Mouse (Mus musculus) right cerebral cortex, postnatal 36 days (tissue): ENCODE measurements around the gene Myh3.

Experiments
- DNase-seq, 2 experiments: peaks; one replicate each; pipeline ENCODE4 v3.0.0; 2022; ENCODE audit warnings: low spot score in 2 of 2, mixed read lengths in 1 of 2

The Myh3 gene

GRCm38 (mm10) chr11:67104714-67105113 lies 26.6 kb downstream of the Myh3 start:
- no peak for DNase-seq

GRCm38 (mm10) chr11:67105689-67106088 lies 27.6 kb downstream of the Myh3 start:
- DNase-seq = no peak

DNA sequence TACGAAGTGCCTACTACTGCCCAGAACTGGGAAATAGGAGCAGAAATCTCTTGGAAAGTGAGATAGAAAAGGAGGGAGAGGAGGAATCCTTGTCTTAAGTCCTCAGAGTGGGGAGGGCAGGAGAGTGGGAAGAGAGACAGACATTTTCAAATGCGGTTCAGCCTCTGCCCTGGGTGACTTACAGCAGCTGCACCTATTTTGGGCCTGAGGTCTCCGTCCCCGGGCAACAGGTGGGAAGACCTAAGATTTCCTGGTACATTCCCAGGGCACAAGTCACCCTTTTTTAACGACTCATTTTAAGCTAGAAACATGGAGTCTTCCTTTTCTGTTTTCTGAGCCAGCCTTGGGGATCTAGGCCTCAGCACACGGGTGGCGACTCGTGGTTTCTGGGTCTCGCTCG lies 28.9 kb downstream of the Myh3 start:
- no peak for DNase-seq

DNA sequence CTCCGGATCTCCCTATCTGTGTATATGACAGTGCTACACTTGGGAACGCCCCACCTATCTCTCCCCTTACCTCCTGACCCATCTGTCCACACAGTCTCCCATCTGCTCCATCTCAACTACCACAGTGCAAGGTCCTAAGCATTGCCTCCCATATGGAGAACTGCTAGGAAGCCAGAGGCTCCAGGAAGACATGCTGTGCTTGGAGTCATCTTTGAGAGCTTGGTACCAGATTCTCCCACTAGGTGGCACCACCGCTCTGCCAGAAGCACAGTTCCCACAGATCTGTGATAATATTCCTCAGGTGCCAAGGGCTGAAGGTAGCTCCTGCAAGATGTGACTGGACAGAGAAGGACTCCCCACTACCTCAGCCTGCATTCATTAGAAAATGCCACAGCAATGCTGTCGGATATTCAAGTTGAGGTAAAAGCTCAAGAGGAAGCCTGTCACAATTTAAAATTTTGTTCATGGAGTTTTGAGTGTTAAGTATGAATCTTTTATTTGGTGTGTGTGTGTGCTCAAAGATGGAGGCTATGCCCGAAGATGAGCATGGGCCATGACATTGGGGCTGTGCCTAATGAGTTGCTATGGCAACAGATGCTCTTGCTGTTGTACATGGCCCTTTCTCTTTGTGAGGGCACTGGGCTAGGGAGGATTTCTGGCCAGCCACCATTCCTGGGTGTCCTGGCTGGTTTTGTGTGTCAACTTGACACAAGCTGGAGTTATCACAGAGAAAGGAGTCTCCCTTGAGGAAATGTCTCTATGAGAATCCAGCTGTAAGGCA lies 32.3 kb downstream of the Myh3 start:
- DNase-seq = peak; percentile 66 to 80

- peak in 1 of 2 experiments; percentile 49 for DNase-seq
Observed at GRCm38 (mm10) chr11:67112019-67112850, 34.1 kb downstream of the Myh3 start.

GRCm38 (mm10) chr11:67112851-67113202 lies 34.7 kb downstream of the Myh3 start:
- peak in 1 of 2 experiments; percentile 41 for DNase-seq

GRCm38 (mm10) chr11:67113381-67113780 lies 35.3 kb downstream of the Myh3 start:
- no peak for DNase-seq

DNA sequence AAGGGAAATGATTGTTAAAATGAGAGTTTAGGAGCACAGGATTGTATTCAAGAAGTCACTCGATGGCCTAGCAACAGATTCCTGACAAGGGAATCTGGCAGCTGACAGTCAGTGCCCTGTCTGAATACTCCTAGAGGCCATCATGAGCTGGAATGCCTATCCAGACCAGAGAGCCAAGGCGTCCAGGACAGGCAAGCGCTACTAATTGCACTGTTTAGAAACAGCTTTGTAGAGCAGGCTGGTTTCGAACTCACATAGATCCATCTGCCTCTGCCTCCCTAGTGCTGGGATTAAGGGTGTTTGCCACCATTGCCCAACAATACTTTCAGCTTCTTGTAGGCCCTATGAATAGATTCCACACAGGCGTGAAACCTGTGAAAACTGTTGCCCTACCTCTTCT lies 36.2 kb downstream of the Myh3 start:
- no peak for DNase-seq

- no peak for DNase-seq
Observed at GRCm38 (mm10) chr11:67114901-67115300, 36.8 kb downstream of the Myh3 start.

DNA sequence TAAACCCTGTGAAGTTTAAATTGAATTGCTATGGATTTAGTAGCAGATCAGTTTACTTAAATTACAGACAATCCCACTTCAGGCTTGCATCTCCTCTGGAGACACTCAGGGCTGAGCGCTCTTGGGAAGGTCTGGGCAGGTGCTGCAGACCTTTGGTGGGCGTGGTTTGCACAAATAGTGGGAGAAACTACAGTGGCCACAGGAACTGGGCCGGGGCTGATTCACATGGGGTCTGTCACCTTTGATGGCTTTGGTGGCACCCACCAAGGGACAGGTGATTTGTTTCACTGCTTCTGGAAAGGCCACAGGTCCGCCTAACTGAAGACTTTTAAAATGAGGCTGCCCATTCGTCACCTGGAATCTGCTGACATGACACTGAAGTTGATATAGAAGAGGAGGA lies 38.6 kb downstream of the Myh3 start:
- DNase-seq = no peak

DNA sequence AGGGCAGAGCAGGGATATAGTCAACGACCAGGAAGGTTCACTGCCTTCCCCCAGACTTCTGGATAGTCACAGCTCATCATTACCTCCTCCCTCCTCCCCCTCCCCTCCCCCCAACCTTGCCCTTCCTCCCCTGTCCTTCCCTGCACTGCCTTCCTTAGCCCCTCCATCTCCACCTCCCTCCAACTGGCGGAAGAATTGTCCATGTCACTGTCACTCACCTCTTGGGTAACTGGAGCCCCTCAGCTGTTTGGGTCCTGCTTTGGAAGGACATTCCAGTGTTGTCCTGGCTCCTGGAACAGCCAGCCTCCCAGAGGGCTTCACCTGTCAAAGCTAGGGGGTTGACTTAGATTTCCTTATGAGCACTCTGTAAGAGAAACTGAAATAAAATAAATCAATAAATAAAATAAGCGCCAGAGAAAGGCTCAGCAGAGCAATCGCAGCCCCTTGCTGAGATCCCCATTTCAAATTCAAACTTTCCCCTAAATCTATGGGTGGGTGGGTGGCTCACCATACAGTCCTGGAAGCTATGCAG lies 41.5 kb downstream of the Myh3 start:
- no peak for DNase-seq

- DNase-seq = no peak
Observed at GRCm38 (mm10) chr11:67120697-67121294, 42.7 kb downstream of the Myh3 start.

GRCm38 (mm10) chr11:67124943-67125342 lies 46.8 kb downstream of the Myh3 start:
- DNase-seq = no peak

DNA sequence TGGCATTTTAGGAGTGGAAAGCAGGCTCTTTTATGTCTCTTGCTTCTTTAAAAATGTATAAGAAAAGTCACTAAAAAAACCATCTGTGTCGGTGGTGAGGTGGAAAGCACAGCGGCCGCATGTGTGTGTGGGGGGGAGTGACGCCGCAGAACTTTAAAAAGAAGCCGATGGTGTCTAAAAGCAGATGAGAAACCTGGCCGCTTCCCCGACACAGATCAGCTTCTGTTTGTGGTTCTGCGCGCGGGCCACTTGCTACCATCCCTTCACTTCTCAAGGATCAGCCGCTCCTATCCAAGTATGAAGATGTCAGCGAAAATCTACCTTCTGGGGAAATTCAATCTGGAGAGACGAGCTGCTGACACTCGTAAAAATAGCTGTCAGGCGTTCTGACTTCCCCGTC lies 47.3 kb downstream of the Myh3 start:
- peak; percentile 71 to 83 for DNase-seq

DNA sequence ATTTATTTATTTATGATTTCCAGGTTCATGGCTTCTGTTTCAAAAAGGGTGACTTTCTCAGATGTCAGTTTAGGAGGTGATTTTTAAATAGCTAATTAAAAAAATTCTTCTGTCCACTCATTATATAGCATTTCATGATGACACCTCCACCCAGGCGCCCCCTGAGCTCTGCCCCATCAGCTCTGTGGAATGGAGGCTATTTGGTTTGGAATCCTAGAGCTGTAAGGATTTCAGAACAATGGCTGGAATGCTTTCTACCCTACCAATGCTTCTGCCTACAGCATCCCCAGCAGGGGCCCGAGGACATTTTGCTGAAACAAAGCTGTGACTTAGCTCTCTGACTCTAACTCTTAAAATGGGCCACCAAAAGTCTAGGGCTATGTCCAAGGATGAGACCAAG lies 55.4 kb downstream of the Myh3 start:
- DNase-seq = no peak

- DNase-seq = no peak
Observed at GRCm38 (mm10) chr11:67134654-67135053, 56.6 kb downstream of the Myh3 start.

DNA sequence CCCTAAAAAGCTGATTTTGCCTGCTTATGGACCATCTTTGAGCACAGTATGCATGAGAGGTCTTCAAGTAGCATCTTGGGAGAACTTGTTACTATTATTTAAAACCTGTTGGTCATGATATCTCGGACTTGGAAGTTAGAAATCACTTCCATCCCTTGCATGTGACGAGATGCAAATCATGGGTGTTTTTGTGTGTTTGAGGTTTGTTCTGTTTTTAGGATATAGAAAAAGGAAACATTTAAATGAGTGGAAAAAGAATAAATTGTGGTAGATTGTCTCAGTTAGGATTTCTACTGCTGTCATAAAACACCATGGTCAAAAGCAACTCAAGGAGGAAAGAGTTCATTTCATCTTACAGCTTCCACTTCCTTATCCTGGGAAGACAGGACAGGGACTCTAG lies 57.4 kb downstream of the Myh3 start:
- no peak for DNase-seq

DNA sequence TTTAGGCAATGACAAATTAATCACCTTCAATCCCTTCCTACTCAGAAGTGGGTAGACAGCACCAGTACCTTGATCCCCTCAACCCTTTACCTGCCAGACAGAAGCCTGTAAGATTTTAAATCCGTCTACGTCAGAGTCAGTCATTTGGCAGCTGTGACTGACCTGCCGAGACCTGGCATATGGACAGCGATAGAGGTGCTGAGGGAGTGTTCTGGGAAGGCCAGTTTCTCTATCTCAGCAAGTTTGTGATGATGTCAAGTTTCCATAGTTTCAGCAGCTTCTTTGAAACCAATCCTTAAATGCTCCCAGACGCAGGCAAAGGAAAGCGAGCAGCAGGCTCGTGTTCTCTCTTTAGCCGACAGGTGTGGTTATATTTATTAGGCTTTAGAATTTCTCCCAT lies 61.5 kb downstream of the Myh3 start:
- no peak for DNase-seq

GRCm38 (mm10) chr11:67140175-67140574 lies 62.1 kb downstream of the Myh3 start:
- DNase-seq = no peak

DNA sequence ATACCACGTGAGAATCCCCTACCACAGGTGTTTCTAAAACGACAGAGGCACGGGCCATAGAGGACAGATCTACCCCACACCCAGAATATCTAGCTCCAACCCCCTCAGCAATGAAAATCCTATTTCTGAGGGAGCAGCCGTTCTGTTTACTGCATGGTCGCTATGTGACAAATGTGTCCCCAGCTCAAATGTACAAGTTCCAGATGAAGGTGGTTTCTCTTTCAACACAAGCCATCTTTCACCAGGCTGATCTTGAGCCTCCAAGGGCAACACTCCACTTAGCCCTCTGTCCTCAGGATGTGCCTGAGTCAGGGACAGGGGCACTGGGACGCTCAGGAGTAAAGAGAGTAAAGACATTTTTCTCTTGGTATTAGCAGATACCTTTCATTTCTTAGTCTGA lies 62.9 kb downstream of the Myh3 start:
- DNase-seq = no peak

DNA sequence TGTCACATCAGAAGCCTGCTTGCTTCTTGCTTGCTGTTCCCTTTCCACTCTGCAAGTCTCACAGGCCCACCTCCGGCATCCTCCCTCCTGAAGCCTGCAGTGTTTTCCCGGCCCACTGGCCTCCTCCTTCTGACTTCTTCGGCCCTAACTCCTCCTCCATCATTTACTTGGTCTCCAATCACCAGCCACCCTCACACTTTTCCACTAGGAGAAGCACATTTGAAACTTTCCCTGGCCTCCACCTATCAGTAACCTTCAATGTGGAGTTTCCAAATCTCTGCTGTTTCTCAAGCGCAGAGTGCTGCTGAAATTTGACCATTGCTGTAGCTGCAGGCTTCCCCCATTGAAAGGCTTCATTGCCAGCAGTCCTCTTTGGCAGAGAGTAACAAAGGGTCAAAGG lies 63.9 kb downstream of the Myh3 start:
- DNase-seq = no peak

DNA sequence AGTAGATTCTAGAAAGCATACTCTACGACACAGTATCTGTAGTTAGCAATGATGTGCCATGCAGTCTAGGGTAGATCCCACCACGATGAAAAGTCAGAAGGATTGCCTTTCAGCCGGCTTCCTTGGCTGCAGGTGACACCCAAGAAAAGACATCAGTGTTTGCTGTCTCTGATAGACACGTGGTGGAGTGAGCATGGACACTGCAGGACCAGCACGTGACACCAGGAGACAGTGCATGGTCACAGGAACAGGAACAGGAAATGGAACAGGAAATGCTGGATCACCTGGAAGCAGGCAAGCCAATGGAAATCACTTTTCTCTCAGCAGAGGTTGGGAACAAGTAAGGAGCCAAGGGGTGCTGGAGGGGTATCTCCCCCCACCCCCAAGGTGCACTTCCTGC lies 65.0 kb downstream of the Myh3 start:
- DNase-seq = no peak
